Mouse (Mus musculus) lung, adult 2 months (tissue): ENCODE data around the gene Tmem200b.

ENCODE experiments used
- CTCF ChIP-seq: fragments of 200-500 bp; IDR thresholded peaks from 2 replicates; pipeline ENCODE4 v1.5.1; 2011; ENCODE audit warnings: mild to moderate bottlenecking, low read length, control low read depth; ENCODE audit not compliant: insufficient read depth
- POLR2A ChIP-seq: fragments of 200-500 bp; IDR thresholded peaks from 2 replicates; pipeline ENCODE4 v1.6.1; 2011; ENCODE audit warnings: low read depth, mild to moderate bottlenecking, control low read depth, low read length, borderline replicate concordance; ENCODE audit errors: extremely low read depth

DNA sequence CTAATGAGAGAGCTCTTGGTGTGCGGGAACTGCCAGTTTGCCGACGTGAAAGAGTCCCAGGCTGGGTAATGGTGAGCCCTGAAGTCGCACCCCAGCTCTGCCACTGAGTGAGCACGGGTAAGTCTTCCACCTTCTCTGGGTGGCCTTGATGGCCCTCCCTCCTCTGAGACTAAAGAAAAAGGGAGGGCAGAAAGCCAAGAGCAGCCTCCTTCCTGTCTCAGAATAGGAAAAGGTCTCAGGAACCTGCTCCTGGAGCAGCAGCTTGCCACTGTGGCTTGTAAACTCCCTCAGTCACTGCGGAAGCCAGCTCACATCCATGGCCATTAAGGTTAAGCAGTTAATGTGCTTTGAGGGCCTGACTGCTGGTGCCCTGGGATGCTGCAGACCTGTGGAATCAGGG, 36.2 kb upstream of the Tmem200b start:
- TF ChIP-seq POLR2A (no peak), CTCF (no peak)
